Mouse (Mus musculus) cerebellum, adult 2 months (tissue): Measurements from ENCODE around the gene Bloc1s1.

Source experiments
- CTCF ChIP-seq: fragments of 200-500 bp; IDR thresholded peaks from 2 replicates; pipeline ENCODE4 v1.5.1; 2011; ENCODE audit warnings: low read depth, mild to moderate bottlenecking, control low read depth, low read length, moderate library complexity, borderline replicate concordance; ENCODE audit not compliant: insufficient read depth
- POLR2A ChIP-seq: fragments of 200-500 bp; IDR thresholded peaks from 2 replicates; pipeline ENCODE4 v1.6.1; 2011; ENCODE audit warnings: low read length, control low read depth, borderline replicate concordance; ENCODE audit not compliant: insufficient read depth

DNA sequence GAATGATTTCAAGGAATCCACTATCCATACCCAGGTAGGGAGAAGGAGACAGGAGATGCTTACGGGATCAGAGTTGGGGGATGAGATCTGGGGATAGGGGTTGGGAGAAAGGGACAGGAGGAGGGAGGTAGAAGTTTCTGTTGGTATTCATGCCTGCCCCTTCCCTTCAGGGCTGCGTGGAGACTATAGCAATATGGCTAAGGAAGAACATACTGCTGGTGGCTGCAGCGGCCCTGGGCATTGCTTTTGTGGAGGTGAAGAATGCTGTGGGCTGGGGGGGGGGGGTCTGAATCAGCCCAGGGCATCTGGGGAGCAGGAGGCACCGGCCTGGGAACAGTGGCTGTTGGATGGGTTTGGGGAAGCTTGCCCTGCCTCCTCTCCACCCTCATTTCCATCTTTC is 11.6 kb downstream of the Bloc1s1 start:
- TF ChIP-seq POLR2A = no peak
- TF ChIP-seq CTCF = no peak
